Mouse (Mus musculus): ENCODE measurements around the gene Gsg1l2.

Gsg1l2 gene

GRCm38 (mm10) chr11:67819604-67820003 is 45.2 kb downstream of the Gsg1l2 start:
- DNase-seq (ENCODE audit: low read depth, low spot score): peak; percentile 27

GRCm38 (mm10) chr11:67820221-67820620 is 45.8 kb downstream of the Gsg1l2 start:
- DNase-seq (ENCODE audit: low read depth, low spot score): peak; percentile 21

GRCm38 (mm10) chr11:67821560-67821959 is 47.2 kb downstream of the Gsg1l2 start:
- DNase-seq (ENCODE audit: low read depth, low spot score): no peak

- DNase-seq (ENCODE audit: low read depth, low spot score): no peak
Measured at GRCm38 (mm10) chr11:67828360-67829059, 54.1 kb downstream of the Gsg1l2 start.

- DNase-seq (ENCODE audit: low read depth, low spot score): no peak
Measured at GRCm38 (mm10) chr11:67829530-67829929, 55.1 kb downstream of the Gsg1l2 start.

- no peak for DNase-seq (ENCODE audit: low read depth, low spot score)
Measured at GRCm38 (mm10) chr11:67831820-67832219, 57.4 kb downstream of the Gsg1l2 start.

- no peak for DNase-seq (ENCODE audit: low read depth, low spot score)
Measured at GRCm38 (mm10) chr11:67835408-67836078, 61.1 kb downstream of the Gsg1l2 start.
